Mouse (Mus musculus) retina, adult 2 months (tissue): Measurements from ENCODE around the gene Olfr667.
"Not testable (repeated sequence)": the region's sequence is repeated elsewhere in the genome, so short reads cannot be mapped to it uniquely, and the experiment has no call there.

ENCODE experiments used
- DNase-seq: peaks from one replicate; pipeline ENCODE4 v3.0.0-alpha.2; 2012; ENCODE audit warnings: low read depth, low spot score

Olfr667 gene

DNA sequence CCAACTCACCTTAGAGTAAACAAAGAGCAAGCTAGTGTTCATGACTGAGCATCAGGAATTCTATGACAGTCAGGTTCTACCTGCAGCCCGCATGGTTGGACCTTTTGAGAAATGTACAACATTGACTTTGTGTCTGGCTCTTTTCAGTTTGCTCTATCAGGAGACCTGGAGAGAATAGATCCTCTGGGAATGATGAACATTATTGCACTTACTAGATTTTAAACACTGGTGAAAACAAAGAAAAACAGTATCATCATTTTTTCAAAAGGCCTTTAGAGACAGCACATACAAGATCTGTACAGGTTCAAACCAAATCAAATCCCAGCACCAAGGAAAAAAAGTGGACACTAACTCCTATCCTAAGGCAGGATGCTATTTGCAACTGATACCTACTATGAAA is at the start of gene Olfr667:
Gene Olfr667, minus strand, starts transcription at position 101 of the 400 bp plus-strand sequence.
- no peak for DNase-seq

DNA sequence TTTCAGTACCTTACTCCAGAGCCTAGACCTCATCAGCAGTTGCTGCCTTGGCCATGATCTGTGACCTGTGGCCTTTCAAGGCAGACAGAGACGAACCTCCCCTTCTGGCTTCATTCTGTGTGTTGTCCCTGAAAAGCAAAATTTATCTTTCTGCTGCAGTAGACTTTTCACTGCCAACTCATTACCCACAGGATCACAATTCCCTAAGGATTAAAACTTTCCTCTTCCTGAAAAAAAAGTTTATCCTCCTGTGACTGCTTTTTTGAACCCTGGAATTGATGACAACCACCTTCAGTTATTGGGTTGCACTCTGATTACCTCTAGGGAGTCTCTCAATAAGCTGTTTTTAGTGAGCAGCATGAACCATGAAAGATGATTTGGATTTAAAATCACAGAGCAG is 41.2 kb upstream of the Olfr667 start, which contains the start of gene Olfr670:
Gene Olfr670, minus strand, starts transcription at position 101 of the 400 bp plus-strand sequence.
- DNase-seq = no peak

DNA sequence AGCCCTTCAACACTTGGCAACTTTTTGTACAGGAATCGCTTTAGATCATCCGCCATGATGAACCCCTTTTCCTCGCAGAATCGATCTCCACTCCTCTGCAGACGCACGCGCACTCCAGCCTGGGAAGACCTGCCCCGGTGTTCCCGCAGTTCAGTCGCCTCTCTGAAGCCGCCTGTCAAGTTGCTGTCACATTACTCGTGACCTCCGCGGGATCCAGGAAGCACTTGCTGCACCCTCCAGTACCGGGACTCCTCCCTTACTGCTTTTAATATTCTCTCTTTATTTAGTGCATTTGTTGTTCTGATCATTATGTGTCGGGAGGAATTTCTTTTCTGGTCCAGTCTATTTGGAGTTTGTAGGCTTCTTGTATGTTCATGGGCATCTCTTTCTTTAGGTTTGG is 29.0 kb upstream of the Olfr667 start:
- DNase-seq = not testable (repeated sequence)

DNA sequence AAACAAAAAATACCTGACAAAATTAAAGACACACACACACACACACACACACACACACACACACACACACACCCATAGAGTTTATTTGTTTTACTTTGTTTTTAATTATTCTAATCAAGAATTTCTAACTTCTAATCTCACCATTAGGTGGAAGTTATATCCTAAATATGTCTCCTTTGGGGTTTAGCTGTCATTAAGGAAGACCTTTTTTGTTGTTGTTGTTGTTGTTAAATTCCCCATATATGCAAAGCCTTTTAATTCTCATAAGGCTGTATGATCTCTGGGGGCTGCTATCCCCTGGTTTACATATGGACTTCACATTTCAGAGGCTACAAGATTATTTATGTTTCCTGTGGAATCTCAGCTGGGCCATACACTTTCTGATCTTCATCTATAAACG is 12.7 kb upstream of the Olfr667 start, which contains the start of gene Olfr669:
Gene Olfr669, plus strand, starts transcription at position 301 of the 400 bp plus-strand sequence.
- DNase-seq = no peak

DNA sequence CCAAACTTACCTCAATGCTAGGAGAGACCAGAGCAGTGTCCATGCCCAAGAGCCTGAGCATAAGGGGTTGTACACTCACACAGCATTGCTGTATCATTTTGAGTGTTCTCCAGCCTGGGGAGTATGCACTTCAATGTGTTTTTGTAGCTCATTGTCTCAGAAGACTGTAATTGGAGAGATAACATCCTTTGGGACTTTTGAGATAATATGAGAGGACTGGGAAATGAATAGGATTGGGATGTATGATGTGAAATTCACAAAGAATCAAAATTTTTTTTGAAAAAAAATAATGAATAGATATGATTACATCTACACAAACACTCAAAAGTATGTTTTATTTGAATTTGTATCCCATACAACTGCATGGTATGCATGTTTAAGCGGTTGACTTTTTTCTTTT is 6.7 kb upstream of the Olfr667 start, which contains the start of gene Olfr668:
Gene Olfr668, minus strand, starts transcription at position 101 of the 400 bp plus-strand sequence.
- DNase-seq = no peak

DNA sequence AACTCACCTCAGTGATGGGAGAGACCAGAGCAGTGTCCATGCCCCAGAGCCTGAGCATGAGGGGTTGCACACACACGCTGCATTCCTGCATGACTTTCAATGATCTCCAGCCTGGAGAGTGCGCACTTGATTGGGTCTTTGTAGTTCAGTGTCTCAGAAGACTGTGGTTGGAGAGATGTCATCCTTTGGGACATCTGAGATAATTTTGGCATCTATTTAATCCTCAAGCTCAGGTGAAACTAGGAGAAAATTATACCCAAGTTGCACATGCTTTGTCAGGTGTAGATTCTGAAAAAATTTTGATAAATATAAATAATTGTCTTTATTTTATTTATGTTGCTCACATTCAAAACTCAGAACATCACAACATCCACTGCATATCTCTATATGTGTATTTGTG is 25.4 kb downstream of the Olfr667 start, which contains the start of gene Olfr666:
Gene Olfr666, minus strand, starts transcription at position 101 of the 400 bp plus-strand sequence.
- no peak for DNase-seq

DNA sequence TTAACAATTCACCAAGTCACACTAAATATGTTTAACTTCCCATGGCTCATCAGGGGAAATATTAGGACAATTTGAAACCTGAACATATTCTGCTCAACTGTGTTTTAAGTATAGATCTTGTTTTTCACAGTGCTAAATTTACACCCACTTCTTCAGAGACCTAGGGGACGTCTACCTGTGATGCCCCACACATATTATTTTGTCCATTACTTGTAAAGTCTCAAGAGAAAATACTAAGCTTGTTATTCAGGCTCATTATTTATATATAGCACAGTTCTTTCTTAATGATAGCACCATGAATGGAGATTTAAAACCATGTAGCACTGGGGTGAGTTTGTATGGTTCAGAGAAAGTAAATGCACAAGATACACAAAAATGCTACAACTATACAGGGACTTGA is 43.6 kb downstream of the Olfr667 start, which contains the start of gene Olfr665:
Gene Olfr665, plus strand, starts transcription at position 301 of the 400 bp plus-strand sequence.
- no peak for DNase-seq
